Comparison of ENCODE assay signal across 20 mouse cellular contexts in the genomic region with DNA sequence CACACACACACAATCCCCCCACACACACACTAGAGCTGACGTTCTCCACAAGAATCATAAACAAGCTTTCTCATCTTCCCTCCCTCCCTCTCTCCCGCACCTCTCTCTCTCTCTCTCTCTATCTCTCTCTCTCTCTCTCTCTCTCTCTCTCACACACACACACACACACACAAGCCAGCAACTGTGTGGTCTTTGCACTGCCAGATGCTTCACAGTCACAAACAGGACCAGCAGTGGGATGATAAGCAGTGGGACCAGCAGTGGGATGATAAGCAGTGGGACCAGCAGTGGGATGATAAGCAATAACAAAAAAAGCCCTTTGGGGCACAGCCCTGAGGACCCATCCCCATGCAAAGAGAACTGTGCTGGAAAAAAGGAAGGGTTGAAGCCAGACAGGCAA. TPM values are rescaled to one million over a fixed set of nuclear protein-coding genes. Genes with fewer than 3 reads are reported as not detected.
DNase-seq lines count a peak whose midpoint lies in the region; ATAC-seq and TF ChIP-seq lines count a peak whose summit lies in the region.
"Had no signal": no experiment of that assay in that cellular context is flagged by ENCODE, and none has a peak within 500 bp of the region (broad histone marks: within the 10 kb centered on the region; RNA-seq: fewer than 3 reads in every experiment).

No protein-coding gene starts in this region.

- TF ChIP-seq CTCF in intestine, postnatal 0 days (IDR thresholded peaks at IDR 0.05; ENCODE audit: low read depth), result no peak

- peak; percentile 20; the same call in 1 of the 2 replicates for ATAC-seq in intestine, embryonic 15.5 days
- no peak for ATAC-seq in intestine, postnatal 0 days
- peak; percentile 96 for ATAC-seq in liver, embryonic 13.5 days (ENCODE audit: low read depth)
- ATAC-seq in stomach, embryonic 15.5 days (ENCODE audit: insufficient read depth, low FRiP score, low read depth), result peak; percentile 82; the same call in 1 of the 2 replicates
- ATAC-seq: activated CD4-positive, CD25-positive, alpha-beta regulatory T cell, adult 4 months; intestine, embryonic 16.5 days; midbrain, embryonic 15.5 days; Patski had no signal

- H3K9ac ChIP-seq in intestine, embryonic 15.5 days, result no peak overlapping the region
- H3K9ac ChIP-seq in intestine, postnatal 0 days (ENCODE audit: low read depth, low read length), result no peak overlapping the region
- H3K9ac ChIP-seq in liver, embryonic 13.5 days, result 0 out of 2 replicates have a peak overlapping the region, but pooled peaks have one; percentile 17
- H3K9ac ChIP-seq in stomach, embryonic 15.5 days, result no peak overlapping the region
- H3K9ac ChIP-seq: forebrain, embryonic 13.5 days; hindbrain, embryonic 13.5 days; midbrain, embryonic 15.5 days had no signal

- 56% methylated on average over 2 of the region's 2 CpGs for whole genome bisulfite sequencing in intestine, embryonic 15.5 days
- WGBS in intestine, postnatal 0 days, result 63% methylated on average over 2 of the region's 2 CpGs
- 19% methylated on average over 2 of the region's 2 CpGs for WGBS in liver, embryonic 13.5 days (ENCODE audit: insufficient replicate concordance)
- 68% methylated on average over 2 of the region's 2 CpGs for WGBS in stomach, embryonic 15.5 days

- no peak overlapping the region for H3K4me2 ChIP-seq in intestine, embryonic 15.5 days (replicated peaks)
- H3K4me2 ChIP-seq in intestine, postnatal 0 days (replicated peaks; ENCODE audit: low read depth), result no peak overlapping the region
- peak overlapping the region; percentile 37 for H3K4me2 ChIP-seq in liver, embryonic 13.5 days
- no peak overlapping the region for H3K4me2 ChIP-seq in stomach, embryonic 15.5 days
- H3K4me2 ChIP-seq: forebrain, embryonic 13.5 days; hindbrain, embryonic 13.5 days; midbrain, embryonic 15.5 days had no signal

- H3K4me1 ChIP-seq in intestine, embryonic 15.5 days (replicated peaks), result no peaks in the 10 kb centered on the region
- H3K4me1 ChIP-seq in intestine, postnatal 0 days (replicated peaks; ENCODE audit: control insufficient read depth, insufficient read depth, low read length), result no peaks in the 10 kb centered on the region
- H3K4me1 ChIP-seq in liver, embryonic 13.5 days (replicated peaks), result peaks cover 30% of the 10 kb centered on the region
- H3K4me1 ChIP-seq in stomach, embryonic 15.5 days, result no peaks in the 10 kb centered on the region
- H3K4me1 ChIP-seq: forebrain, embryonic 13.5 days; hindbrain, embryonic 13.5 days; midbrain, embryonic 15.5 days had no signal

- H3K27me3 ChIP-seq in intestine, embryonic 15.5 days (replicated peaks), result no peaks in the 10 kb centered on the region; the same call in 1 of the 2 replicates
- H3K27me3 ChIP-seq in intestine, postnatal 0 days (replicated peaks; ENCODE audit: control insufficient read depth, insufficient read depth, low read length), result no peaks in the 10 kb centered on the region
- no peaks in the 10 kb centered on the region for H3K27me3 ChIP-seq in liver, embryonic 13.5 days
- H3K27me3 ChIP-seq in stomach, embryonic 15.5 days (replicated peaks), result no peaks in the 10 kb centered on the region
- H3K27me3 ChIP-seq: forebrain, embryonic 13.5 days; hindbrain, embryonic 13.5 days; midbrain, embryonic 15.5 days; Patski had no signal

- no peak overlapping the region for H3K4me3 ChIP-seq in intestine, embryonic 15.5 days (replicated peaks)
- no peak overlapping the region for H3K4me3 ChIP-seq in intestine, postnatal 0 days (ENCODE audit: low read depth, low read length)
- H3K4me3 ChIP-seq in liver, embryonic 13.5 days (replicated peaks), result no peak overlapping the region
- H3K4me3 ChIP-seq in stomach, embryonic 15.5 days (replicated peaks), result no peak overlapping the region
- H3K4me3 ChIP-seq: forebrain, embryonic 13.5 days; hindbrain, embryonic 13.5 days; midbrain, embryonic 15.5 days had no signal

- no peaks in the 10 kb centered on the region for H3K36me3 ChIP-seq in intestine, embryonic 15.5 days
- no peaks in the 10 kb centered on the region for H3K36me3 ChIP-seq in intestine, postnatal 0 days (ENCODE audit: control insufficient read depth, insufficient read depth)
- H3K36me3 ChIP-seq in liver, embryonic 13.5 days, result no peaks in the 10 kb centered on the region
- H3K36me3 ChIP-seq in stomach, embryonic 15.5 days, result no peaks in the 10 kb centered on the region
- H3K36me3 ChIP-seq: hindbrain, embryonic 13.5 days; midbrain, embryonic 15.5 days had no signal

- no peaks in the 10 kb centered on the region for H3K9me3 ChIP-seq in intestine, embryonic 15.5 days
- no peaks in the 10 kb centered on the region for H3K9me3 ChIP-seq in intestine, postnatal 0 days (ENCODE audit: control insufficient read depth)
- H3K9me3 ChIP-seq in liver, embryonic 13.5 days (replicated peaks), result no peaks in the 10 kb centered on the region
- H3K9me3 ChIP-seq in stomach, embryonic 15.5 days, result no peaks in the 10 kb centered on the region
- H3K9me3 ChIP-seq: forebrain, embryonic 13.5 days; hindbrain, embryonic 13.5 days; midbrain, embryonic 15.5 days had no signal

- peak; percentile 25 for DNase-seq in c-Kit-positive CD71-positive TER-119-negative erythroid progenitor cells, embryonic 14.5 days (ENCODE audit: low read depth)
- peak; percentile 67 for DNase-seq in liver, embryonic 13.5 days
- no peak for DNase-seq in adrenal gland, postnatal 14 days
- no peak for DNase-seq in right cerebral cortex, postnatal 25 days
- DNase-seq: adrenal gland, postnatal 25 days; cerebellum, postnatal 10 days; heart, adult 18-20 months; heart, postnatal 10 days; kidney, postnatal 10 days; retina, postnatal 1 day; thymus, postnatal 25 days had no signal

- H3K27ac ChIP-seq in intestine, embryonic 15.5 days, result no peak overlapping the region
- no peak overlapping the region for H3K27ac ChIP-seq in intestine, postnatal 0 days (ENCODE audit: low read depth, low read length)
- peak overlapping the region; percentile 86 for H3K27ac ChIP-seq in liver, embryonic 13.5 days
- no peak overlapping the region for H3K27ac ChIP-seq in stomach, embryonic 15.5 days
- H3K27ac ChIP-seq: forebrain, embryonic 13.5 days; hindbrain, embryonic 13.5 days; midbrain, embryonic 15.5 days had no signal

RNA-seq across cellular contexts. Expression of a gene that starts 35.4 kb away (rescaled TPM):
- 0.48 and 0.62 TPM in 2 replicates for polyA plus RNA-seq in intestine, embryonic 15.5 days (2015; fragmentation: Nextera tagmentation; extraction: Ambion mirVana)
- 0.48 and 0.60 TPM in 2 replicates for polyA plus RNA-seq in intestine, postnatal 0 days (2015; fragmentation: Nextera tagmentation; extraction: Ambion mirVana)
- polyA plus RNA-seq in liver, embryonic 13.5 days (2015; fragmentation: Nextera tagmentation; extraction: Ambion mirVana), result 0.50 and 0.71 TPM in 2 replicates
- polyA plus RNA-seq in stomach, embryonic 15.5 days (2015; fragmentation: Nextera tagmentation; extraction: Ambion mirVana), result 1.2 and 1.7 TPM in 2 replicates
- total RNA-seq in adrenal gland, postnatal 14 days (2021), result 2.6 and 3.8 TPM in 2 replicates
- polyA plus RNA-seq: activated CD4-positive, CD25-positive, alpha-beta regulatory T cell, adult 4 months had no signal

Comparison
In these comparisons a context has a peak if more than half of its experiments do, and no peak if none do; other contexts are left out.
1. DNase-seq: peak in c-Kit-positive CD71-positive TER-119-negative erythroid progenitor cells, embryonic 14.5 days (single experiment) and liver, embryonic 13.5 days (single experiment); none in adrenal gland, postnatal 14 days (single experiment) and right cerebral cortex, postnatal 25 days (single experiment).